Mouse (Mus musculus) megakaryocyte-erythroid progenitor cell, adult 5-6 weeks (primary cell): ENCODE measurements around the gene Polr2c. TPM values are rescaled to one million over a fixed set of nuclear protein-coding genes. Genes with fewer than 3 reads are reported as not detected.

ENCODE experiments used
- ATAC-seq: replicated peaks from 2 replicates; pipeline ENCODE4 v1.8.0; 2016; ENCODE audit warnings: mild to moderate bottlenecking, inconsistent platforms; ENCODE audit not compliant: severe bottlenecking, poor library complexity, low FRiP score, low TSS enrichment
- total RNA-seq, 2 experiments: library from RNA; stranded (forward) in 1 of 2; stranded (reverse) in 1 of 2; fragments of 200-1000, 215-1000 nt in 1 of 2; fragments of >200 nt in 1 of 2; fragmentation: Nextera tagmentation in 1 of 2; gene quantifications; 2 replicates each; pipeline ENCODE4 v1.2.3; 2014 to 2017

The Polr2c gene
- total RNA-seq, 2 experiments from 2014 or later, result 91.6 to 93.1 TPM

GRCm38 (mm10) chr8:94917352-94917751 is 60.1 kb downstream of the Polr2c start:
- ATAC-seq, result peak; percentile 70

- ATAC-seq, result no peak
Measured at GRCm38 (mm10) chr8:94917851-94918495, 60.7 kb downstream of the Polr2c start, which contains the start of gene Ccdc102a. TSS of gene Ccdc102a (minus strand) at chr8:94918098.

- ATAC-seq, result no peak
Measured at GRCm38 (mm10) chr8:94919256-94919655, 62.0 kb downstream of the Polr2c start.

GRCm38 (mm10) chr8:94922176-94922575 is 64.9 kb downstream of the Polr2c start:
- ATAC-seq, result no peak

- ATAC-seq, result peak; percentile 72
Measured at GRCm38 (mm10) chr8:94922602-94923001, 65.4 kb downstream of the Polr2c start.

Other genes starting within 250 kb of the Polr2c start
- 51.1 and 64.0 TPM in 2 replicates for gene Arl2bp, start 190.8 kb upstream of the Polr2c start, total RNA-seq (2014; fragmentation: Nextera tagmentation)
- 124 and 152 TPM in 2 replicates for gene Arl2bp, start 190.8 kb upstream of the Polr2c start, total RNA-seq (2017)
- gene Pllp, start 161.2 kb upstream of the Polr2c start, total RNA-seq (2014; fragmentation: Nextera tagmentation), result not detected in 2 replicates
- gene Pllp, start 161.2 kb upstream of the Polr2c start, total RNA-seq (2017), result not detected in 2 replicates
- not detected in 2 replicates for gene Ccl22, start 111.9 kb upstream of the Polr2c start, total RNA-seq (2014; fragmentation: Nextera tagmentation)
- gene Ccl22, start 111.9 kb upstream of the Polr2c start, total RNA-seq (2017), result not detected in 2 replicates
- 0.35 TPM in 1 of 2 replicates, not detected in the other for gene Cx3cl1, start 85.4 kb upstream of the Polr2c start, total RNA-seq (2014; fragmentation: Nextera tagmentation)
- gene Cx3cl1, start 85.4 kb upstream of the Polr2c start, total RNA-seq (2017), result not detected in 2 replicates
- gene Ccl17, start 47.0 kb upstream of the Polr2c start, total RNA-seq (2014; fragmentation: Nextera tagmentation), result 1.6 and 2.0 TPM in 2 replicates
- gene Ccl17, start 47.0 kb upstream of the Polr2c start, total RNA-seq (2017), result 5.6 and 6.0 TPM in 2 replicates
- 64.1 and 92.7 TPM in 2 replicates for gene Coq9, start 19.1 kb upstream of the Polr2c start, total RNA-seq (2014; fragmentation: Nextera tagmentation)
- gene Coq9, start 19.1 kb upstream of the Polr2c start, total RNA-seq (2017), result 46.0 and 49.4 TPM in 2 replicates
- 52.3 and 71.1 TPM in 2 replicates for gene Ciapin1, start 19.1 kb upstream of the Polr2c start, total RNA-seq (2014; fragmentation: Nextera tagmentation)
- gene Ciapin1, start 19.1 kb upstream of the Polr2c start, total RNA-seq (2017), result 31.6 and 38.2 TPM in 2 replicates
- 1.2 TPM in 1 of 2 replicates, not detected in the other for gene Dok4, start 18.9 kb downstream of the Polr2c start, total RNA-seq (2014; fragmentation: Nextera tagmentation)
- 1.6 TPM in 1 of 2 replicates, not detected in the other for gene Dok4, start 18.9 kb downstream of the Polr2c start, total RNA-seq (2017)
- not detected in 2 replicates for gene Ccdc102a, start 60.6 kb downstream of the Polr2c start, total RNA-seq (2014; fragmentation: Nextera tagmentation)
- gene Ccdc102a, start 60.6 kb downstream of the Polr2c start, total RNA-seq (2017), result 0.85 and 1.1 TPM in 2 replicates
- 0.69 and 1.4 TPM in 2 replicates for gene Adgrg5, start 66.2 kb downstream of the Polr2c start, total RNA-seq (2014; fragmentation: Nextera tagmentation)
- 0.30 and 1.8 TPM in 2 replicates for gene Adgrg5, start 66.2 kb downstream of the Polr2c start, total RNA-seq (2017)
- gene Adgrg1, start 117.3 kb downstream of the Polr2c start, total RNA-seq (2014; fragmentation: Nextera tagmentation), result 150 and 156 TPM in 2 replicates
- 85.4 and 123 TPM in 2 replicates for gene Adgrg1, start 117.3 kb downstream of the Polr2c start, total RNA-seq (2017)
- gene Adgrg3, start 160.2 kb downstream of the Polr2c start, total RNA-seq (2014; fragmentation: Nextera tagmentation), result 30.9 and 44.1 TPM in 2 replicates
- gene Adgrg3, start 160.2 kb downstream of the Polr2c start, total RNA-seq (2017), result 20.4 and 46.4 TPM in 2 replicates
- gene Drc7, start 197.7 kb downstream of the Polr2c start, total RNA-seq (2014; fragmentation: Nextera tagmentation), result 0.68 TPM in 1 of 2 replicates, not detected in the other
- 0.84 and 2.0 TPM in 2 replicates for gene Drc7, start 197.7 kb downstream of the Polr2c start, total RNA-seq (2017)
- gene Katnb1, start 223.7 kb downstream of the Polr2c start, total RNA-seq (2014; fragmentation: Nextera tagmentation), result 7.7 and 18.8 TPM in 2 replicates
- 19.4 and 27.5 TPM in 2 replicates for gene Katnb1, start 223.7 kb downstream of the Polr2c start, total RNA-seq (2017)